Mouse (Mus musculus) liver, postnatal 0 days (tissue): ENCODE data around the gene 9130230L23Rik. TPM values are rescaled to one million over a fixed set of nuclear protein-coding genes. Genes with fewer than 3 reads are reported as not detected.

Experiments used
- ATAC-seq: fragments of 200-750 bp; cut with Nextera tagmentation; 2 replicates; pipeline ENCODE4 v1.8.0; 2017; ENCODE audit warnings: mild to moderate bottlenecking, moderate library complexity
- DNase-seq: peaks from one replicate; pipeline ENCODE4 v3.0.0-alpha.2; 2016
- H3K27ac ChIP-seq: fragments of 300-500 bp; sonication (generic); 2 replicates; pipeline ENCODE4 v1.5.1; 2014; ENCODE audit warnings: antibody characterized with exemption, moderate library complexity, mild to moderate bottlenecking, low read depth
- H3K27me3 ChIP-seq: fragments of 300-500 bp; sonication (generic); 2 replicates; pipeline ENCODE4 v1.6.1; 2014; ENCODE audit warnings: low read length, control low read depth, mixed read lengths; ENCODE audit not compliant: insufficient read depth
- H3K36me3 ChIP-seq: fragments of 300-500 bp; sonication (generic); replicated peaks from 2 replicates; pipeline ENCODE4 v1.6.1; 2014; ENCODE audit warnings: mild to moderate bottlenecking, control low read depth, low read length, moderate library complexity, mixed read lengths; ENCODE audit not compliant: insufficient read depth
- H3K4me1 ChIP-seq: fragments of 300-500 bp; sonication (generic); 2 replicates; pipeline ENCODE4 v1.6.1; 2014; ENCODE audit warnings: antibody characterized with exemption, mild to moderate bottlenecking, control low read depth; ENCODE audit not compliant: insufficient read depth
- H3K4me2 ChIP-seq: fragments of 300-500 bp; sonication (generic); 2 replicates; pipeline ENCODE4 v1.6.1; 2014; ENCODE audit warnings: low read depth, mild to moderate bottlenecking, low read length, moderate library complexity, mixed read lengths
- H3K4me3 ChIP-seq: fragments of 300-500 bp; sonication (generic); 2 replicates; pipeline ENCODE4 v1.5.1; 2014; ENCODE audit warnings: low read depth, low read length
- H3K9ac ChIP-seq: fragments of 300-500 bp; sonication (generic); replicated peaks from 2 replicates; pipeline ENCODE4 v1.6.1; 2014; ENCODE audit warnings: mild to moderate bottlenecking, moderate library complexity
- H3K9me3 ChIP-seq: fragments of 300-500 bp; sonication (generic); 2 replicates; pipeline ENCODE4 v1.6.1; 2016; ENCODE audit warnings: mild to moderate bottlenecking, control low read depth, low read length, mixed read lengths
- CTCF ChIP-seq: sonication (generic); IDR thresholded peaks from 2 replicates; pipeline ENCODE4 v1.5.1; 2016; ENCODE audit warnings: antibody characterized with exemption, low read depth
- EP300 ChIP-seq: IDR thresholded peaks from 2 replicates; pipeline ENCODE4 v1.6.1; 2016; ENCODE audit warnings: antibody characterized with exemption, low read depth, mild to moderate bottlenecking
- WGBS: fragments of 180-500 bp; shearing (Covaris S2); extraction: QIAGEN DNeasy Blood & Tissue Kit; methylation state at CpG from one replicate; pipeline ENCODE4 v1.1.7; 2014; ENCODE audit not compliant: insufficient replicate concordance; 5-methylcytosine and 5-hydroxymethylcytosine counted together
- polyA plus RNA-seq: library from polyadenylated mRNA; unstranded; fragments of >200 nt; fragmentation: Nextera tagmentation; extraction: Ambion mirVana; gene quantifications from 2 replicates; pipeline ENCODE4 v1.2.1, GENCODE M21; 2015

The 9130230L23Rik gene
- polyA plus RNA-seq, 1 experiment from 2014 or later, result not detected

DNA sequence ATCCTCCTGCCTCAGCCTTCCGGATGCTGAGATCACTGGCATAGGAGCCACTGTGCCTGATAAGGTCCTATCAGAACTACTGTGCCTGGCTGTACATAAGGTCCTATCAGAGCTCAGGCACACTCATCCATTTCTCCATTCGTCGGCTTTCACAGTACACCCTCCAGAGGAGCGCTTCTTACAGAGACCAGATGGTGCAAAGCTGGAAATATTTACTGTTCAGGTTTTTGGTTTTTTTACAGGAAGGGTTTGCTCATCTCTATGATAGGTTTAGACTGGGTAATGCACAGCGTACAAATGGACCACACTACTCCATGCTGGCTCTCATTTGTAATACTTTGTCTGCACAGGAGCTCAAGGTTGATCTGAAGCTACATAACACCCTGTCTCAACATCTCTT is 40.8 kb downstream of the 9130230L23Rik start:
- Histone ChIP-seq H3K4me2 (no peak overlapping the region), H3K4me3 (no peak overlapping the region), H3K36me3 (no peaks in the 10 kb centered on the region), H3K9me3 (no peaks in the 10 kb centered on the region), H3K4me1 (0 out of 2 replicates have a peak, but pooled peaks cover 3% of the 10 kb centered on the region), H3K27ac (no peak overlapping the region), H3K27me3 (no peaks in the 10 kb centered on the region), H3K9ac (no peak overlapping the region)
- WGBS, result 79% methylated on average over 5 of the region's 5 CpGs
- no peak for DNase-seq
- no peak for ATAC-seq
- TF ChIP-seq EP300 (no peak), CTCF (no peak)

DNA sequence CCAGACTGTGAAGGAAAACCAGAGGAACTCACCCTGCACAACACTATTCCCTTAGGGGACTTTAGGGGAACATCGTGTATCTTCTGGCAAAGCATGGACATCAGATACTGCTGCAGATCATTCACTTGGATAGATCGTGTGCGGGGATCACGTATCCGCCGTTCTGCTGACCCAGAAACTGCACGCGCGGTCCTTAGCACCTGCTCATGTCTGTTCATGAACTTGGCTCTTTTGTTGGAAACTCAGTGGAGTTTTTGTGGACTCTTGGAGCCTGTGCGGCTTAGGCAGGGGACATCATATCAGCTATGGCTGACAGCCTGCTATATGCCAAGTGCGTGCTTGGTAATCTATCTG is 43.5 kb downstream of the 9130230L23Rik start:
- Histone ChIP-seq H3K4me2 (no peak overlapping the region), H3K9me3 (no peaks in the 10 kb centered on the region), H3K4me3 (no peak overlapping the region), H3K27ac (no peak overlapping the region), H3K9ac (no peak overlapping the region), H3K4me1 (peaks cover 6% of the 10 kb centered on the region; the same call in 1 of the 2 replicates), H3K36me3 (no peaks in the 10 kb centered on the region), H3K27me3 (no peaks in the 10 kb centered on the region)
- WGBS, result 76% methylated on average over 11 of the region's 11 CpGs
- ATAC-seq, result no peak
- TF ChIP-seq EP300 (no peak), CTCF (no peak)
- no peak for DNase-seq

- DNase-seq (no peak), ATAC-seq (peak; percentile 63)
- no peak overlapping the region for H3K4me2 ChIP-seq
- no peaks in the 10 kb centered on the region for H3K9me3 ChIP-seq
- no peaks in the 10 kb centered on the region for H3K36me3 ChIP-seq
- 48% methylated on average over 5 of the region's 5 CpGs for WGBS
- TF ChIP-seq EP300, result no peak
- no peak for TF ChIP-seq CTCF
- H3K4me1 ChIP-seq, result peaks cover 9% of the 10 kb centered on the region; the same call in 1 of the 2 replicates
- no peak overlapping the region for H3K9ac ChIP-seq
- H3K4me3 ChIP-seq, result no peak overlapping the region
- no peak overlapping the region; the same call in 1 of the 2 replicates for H3K27ac ChIP-seq
- H3K27me3 ChIP-seq, result no peaks in the 10 kb centered on the region
Observed at GRCm38 (mm10) chr5:65959893-65960596, 44.0 kb downstream of the 9130230L23Rik start.

DNA sequence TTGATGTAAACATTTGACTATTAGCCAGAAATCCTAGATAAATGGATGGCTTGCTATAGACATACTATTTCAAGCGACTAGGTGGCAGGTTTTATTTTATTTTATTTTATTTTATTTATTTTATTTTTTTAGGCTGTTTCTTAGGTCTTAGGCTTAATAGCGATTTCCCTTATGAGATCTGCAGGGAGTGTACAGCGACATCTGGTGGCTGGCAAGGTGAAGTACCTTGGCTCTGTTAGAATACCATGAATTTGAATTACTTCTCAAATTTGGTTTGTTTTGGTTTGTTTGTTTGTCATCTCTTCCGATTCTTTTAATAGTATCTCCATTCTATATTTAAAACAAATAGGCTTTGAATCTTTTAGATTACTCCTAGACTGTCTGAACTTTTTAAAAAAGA is 45.5 kb downstream of the 9130230L23Rik start:
- no peak for ATAC-seq
- H3K27me3 ChIP-seq, result no peaks in the 10 kb centered on the region
- no peaks in the 10 kb centered on the region for H3K9me3 ChIP-seq
- H3K4me1 ChIP-seq, result peaks cover 9% of the 10 kb centered on the region; the same call in 1 of the 2 replicates
- H3K4me3 ChIP-seq, result no peak overlapping the region
- no peak overlapping the region for H3K9ac ChIP-seq
- DNase-seq, result peak; percentile 45
- H3K27ac ChIP-seq, result no peak overlapping the region
- no peaks in the 10 kb centered on the region for H3K36me3 ChIP-seq
- TF ChIP-seq EP300, result no peak
- TF ChIP-seq CTCF, result peak; percentile 87
- WGBS, result 3% methylated on average over 4 of the region's 4 CpGs
- no peak overlapping the region for H3K4me2 ChIP-seq

GRCm38 (mm10) chr5:65956144-65957008 is 47.7 kb downstream of the 9130230L23Rik start:
- Histone ChIP-seq H3K27ac (peak overlapping the region; percentile 31), H3K9ac (peak overlapping the region; percentile 50; the same call in 1 of the 2 replicates), H3K27me3 (no peaks in the 10 kb centered on the region), H3K36me3 (no peaks in the 10 kb centered on the region), H3K4me2 (peak overlapping the region; percentile 61), H3K4me1 (peaks cover 9% of the 10 kb centered on the region; the same call in 1 of the 2 replicates), H3K9me3 (no peaks in the 10 kb centered on the region), H3K4me3 (peak overlapping the region; percentile 34)
- DNase-seq, result no peak
- TF ChIP-seq EP300 (no peak), CTCF (no peak)
- no peak for ATAC-seq
- 72% methylated on average over 9 of the region's 9 CpGs for WGBS

DNA sequence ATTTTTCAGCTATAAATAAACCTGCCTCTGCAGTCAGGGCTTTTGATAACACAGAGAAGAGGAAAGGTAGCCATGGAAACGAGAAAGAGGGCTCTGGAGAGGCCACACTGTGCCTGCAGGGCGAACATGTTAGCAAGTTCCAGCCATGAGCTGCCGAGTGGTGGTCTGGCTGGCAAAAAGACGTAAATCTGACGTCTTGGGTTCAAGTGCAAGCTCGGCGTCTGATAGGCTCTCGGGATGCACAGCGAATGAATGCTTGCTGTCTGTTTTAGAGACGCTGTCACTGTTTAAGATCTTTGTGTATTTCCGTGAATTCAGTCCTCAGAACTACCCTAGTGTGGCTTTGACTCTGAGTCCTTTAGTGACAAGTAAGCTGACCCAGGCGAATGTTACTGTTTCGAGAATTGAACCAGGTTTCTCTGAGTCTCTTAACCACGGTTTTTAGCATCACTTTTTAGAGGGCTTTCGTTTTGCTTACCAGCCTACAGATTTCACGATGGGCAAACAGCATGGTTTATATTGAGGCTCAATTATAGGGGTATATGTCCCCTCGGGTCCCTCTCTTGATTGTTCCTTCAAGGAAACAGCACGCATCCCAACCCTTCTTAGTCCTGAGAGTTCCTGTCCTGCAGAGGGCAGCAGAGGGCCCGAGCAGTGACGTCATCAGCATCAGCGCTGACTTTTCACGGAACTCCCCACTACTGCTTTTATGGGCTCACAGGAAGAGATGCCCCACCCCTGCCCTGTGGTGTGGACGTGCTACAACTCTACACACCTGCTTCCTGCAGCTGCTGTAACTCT is 48.5 kb downstream of the 9130230L23Rik start:
- ATAC-seq (peak; percentile 66), DNase-seq (peak; percentile 88)
- Histone ChIP-seq H3K27me3 (no peaks in the 10 kb centered on the region), H3K4me1 (peaks cover 9% of the 10 kb centered on the region; the same call in 1 of the 2 replicates), H3K36me3 (no peaks in the 10 kb centered on the region), H3K4me3 (peak overlapping the region; percentile 34), H3K4me2 (peak overlapping the region; percentile 61), H3K9ac (peak overlapping the region; percentile 50; the same call in 1 of the 2 replicates), H3K27ac (peak overlapping the region; percentile 31), H3K9me3 (no peaks in the 10 kb centered on the region)
- TF ChIP-seq EP300, result no peak
- TF ChIP-seq CTCF, result peak; percentile 97
- 33% methylated on average over 23 of the region's 23 CpGs for WGBS
